Mouse (Mus musculus) heart, embryonic 13.5 days (tissue): ENCODE measurements around the gene Olfr46. TPM values are rescaled to one million over a fixed set of nuclear protein-coding genes. Genes with fewer than 3 reads are reported as not detected.
"Not testable (repeated sequence)": the region's sequence is repeated elsewhere in the genome, so short reads cannot be mapped to it uniquely, and the experiment has no call there.

ENCODE experiments used
- ATAC-seq: fragments of 200-750 bp; cut with Nextera tagmentation; 2 replicates; pipeline ENCODE4 v1.8.0; 2017; ENCODE audit warnings: moderate TSS enrichment; ENCODE audit not compliant: insufficient number of reproducible peaks, low FRiP score, low TSS enrichment; ENCODE audit errors: extremely low read depth
- H3K27ac ChIP-seq: fragments of 300-500 bp; sonication (generic); replicated peaks from 2 replicates; pipeline ENCODE4 v1.5.1; 2015; ENCODE audit warnings: moderate library complexity, mild to moderate bottlenecking, inconsistent platforms
- H3K27me3 ChIP-seq: fragments of 300-500 bp; sonication (generic); replicated peaks from 2 replicates; pipeline ENCODE4 v1.6.1; 2015; ENCODE audit warnings: mild to moderate bottlenecking, inconsistent platforms
- H3K36me3 ChIP-seq: fragments of 300-500 bp; sonication (generic); 2 replicates; pipeline ENCODE4 v1.6.1; 2015; ENCODE audit warnings: mild to moderate bottlenecking, inconsistent platforms
- H3K4me1 ChIP-seq: fragments of 300-500 bp; sonication (generic); 2 replicates; pipeline ENCODE4 v1.6.1; 2015; ENCODE audit warnings: inconsistent platforms
- H3K4me2 ChIP-seq: fragments of 300-500 bp; sonication (generic); 2 replicates; pipeline ENCODE4 v1.6.1; 2015; ENCODE audit warnings: inconsistent platforms, mild to moderate bottlenecking, moderate library complexity
- H3K4me3 ChIP-seq: fragments of 300-500 bp; sonication (generic); 2 replicates; pipeline ENCODE4 v1.5.1; 2015; ENCODE audit warnings: moderate library complexity, mild to moderate bottlenecking, inconsistent platforms
- H3K9ac ChIP-seq: fragments of 300-500 bp; sonication (generic); 2 replicates; pipeline ENCODE4 v1.6.1; 2015; ENCODE audit warnings: inconsistent platforms, mild to moderate bottlenecking, moderate library complexity
- H3K9me3 ChIP-seq: fragments of 300-500 bp; sonication (generic); 2 replicates; pipeline ENCODE4 v1.6.1; 2016; ENCODE audit warnings: inconsistent platforms
- WGBS: fragments of 180-500 bp; shearing (Covaris S2); methylation state at CpG from one replicate; pipeline ENCODE4 v1.1.7; 2015; ENCODE audit warnings: mixed read lengths; 5-methylcytosine and 5-hydroxymethylcytosine counted together
- polyA plus RNA-seq: library from polyadenylated mRNA; unstranded; fragments of >200 nt; fragmentation: Nextera tagmentation; extraction: Ambion mirVana; gene quantifications from 2 replicates; pipeline ENCODE4 v1.2.1, GENCODE M21; 2015

Olfr46 gene
- not detected in 2 replicates for polyA plus RNA-seq

DNA sequence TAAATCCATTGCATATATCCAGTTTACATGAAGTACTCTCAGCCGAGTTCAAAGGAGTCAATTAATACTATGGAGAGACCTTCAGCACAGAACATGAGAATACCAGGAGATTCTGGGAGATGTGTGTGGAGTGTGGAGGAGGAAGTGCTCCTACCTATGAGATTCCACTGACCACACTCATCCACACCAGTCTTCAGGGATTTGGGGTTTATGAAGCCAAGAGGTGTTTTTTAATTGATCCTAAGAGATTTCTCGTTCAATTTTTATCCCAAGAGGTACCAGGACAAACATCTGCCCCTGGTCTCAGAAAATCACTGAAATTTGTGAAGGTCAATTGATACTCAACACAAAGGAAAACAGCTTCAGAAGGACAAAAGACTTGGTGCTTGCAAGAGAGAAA, at the start of gene Olfr46:
Gene Olfr46, plus strand, starts transcription at position 301 of the 400 bp plus-strand sequence.
- H3K27ac ChIP-seq, H3K27me3 ChIP-seq, H3K9ac ChIP-seq, H3K9me3 ChIP-seq, ATAC-seq, H3K4me3 ChIP-seq, H3K4me1 ChIP-seq, H3K36me3 ChIP-seq, H3K4me2 ChIP-seq: not testable (repeated sequence)
- WGBS: 61% methylated on average over 2 of the region's 2 CpGs

DNA sequence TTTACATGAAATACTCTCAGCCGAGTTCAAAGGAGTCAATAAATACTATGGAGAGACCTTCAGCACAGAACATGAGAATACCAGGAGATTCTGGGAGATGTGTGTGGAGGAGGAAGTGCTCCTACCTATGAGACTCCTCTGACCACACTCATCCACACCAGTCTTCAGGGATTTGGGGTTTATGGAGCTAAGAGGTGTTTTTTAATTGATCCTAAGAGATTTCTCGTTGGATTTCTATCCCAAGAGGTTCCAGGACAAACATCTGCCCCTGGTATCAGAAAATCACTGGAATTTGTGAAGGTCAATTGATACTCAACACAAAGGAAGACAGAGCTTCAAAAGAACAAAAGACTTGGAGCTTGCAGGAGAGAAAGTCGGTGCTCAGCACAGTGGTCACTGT, 33.5 kb upstream of the Olfr46 start, which contains the start of gene Olfr538:
Gene Olfr538, plus strand, starts transcription at position 301 of the 400 bp plus-strand sequence.
- ATAC-seq: no peak
- no peak within 1 kb of the TSS for H3K27ac ChIP-seq
- peaks cover 15% of the 10 kb centered on the region; the same call in 1 of the 2 replicates for H3K9me3 ChIP-seq
- no peak within 1 kb of the TSS for H3K4me2 ChIP-seq
- H3K4me1 ChIP-seq: no peaks in the 10 kb centered on the region
- no peak within 1 kb of the TSS for H3K4me3 ChIP-seq
- no peaks in the 10 kb centered on the region for H3K36me3 ChIP-seq
- H3K9ac ChIP-seq: no peak within 1 kb of the TSS
- 64% methylated on average over 3 of the region's 3 CpGs for WGBS
- H3K27me3 ChIP-seq: no peaks in the 10 kb centered on the region

- not testable (repeated sequence) for H3K9me3 ChIP-seq, H3K27me3 ChIP-seq, H3K4me2 ChIP-seq, H3K4me3 ChIP-seq, H3K9ac ChIP-seq, ATAC-seq, H3K36me3 ChIP-seq, H3K4me1 ChIP-seq, H3K27ac ChIP-seq
- 52% methylated on average over 3 of the region's 3 CpGs for WGBS
Observed at GRCm38 (mm10) chr7:140628670-140629069, 27.6 kb downstream of the Olfr46 start, which contains the start of gene Olfr61. TSS of gene Olfr61 (plus strand) at chr7:140628970.

- 59% methylated on average over 1 of the region's 1 CpGs for WGBS
- no peak for ATAC-seq
- H3K36me3 ChIP-seq: no peaks in the 10 kb centered on the region
- no peaks in the 10 kb centered on the region for H3K4me1 ChIP-seq
- H3K4me3 ChIP-seq: no peak overlapping the region
- H3K9me3 ChIP-seq: no peaks in the 10 kb centered on the region
- H3K27ac ChIP-seq: no peak overlapping the region
- H3K4me2 ChIP-seq: no peak overlapping the region
- no peaks in the 10 kb centered on the region for H3K27me3 ChIP-seq
- H3K9ac ChIP-seq: no peak overlapping the region
Observed at GRCm38 (mm10) chr7:140630559-140630958, 29.5 kb downstream of the Olfr46 start.

DNA sequence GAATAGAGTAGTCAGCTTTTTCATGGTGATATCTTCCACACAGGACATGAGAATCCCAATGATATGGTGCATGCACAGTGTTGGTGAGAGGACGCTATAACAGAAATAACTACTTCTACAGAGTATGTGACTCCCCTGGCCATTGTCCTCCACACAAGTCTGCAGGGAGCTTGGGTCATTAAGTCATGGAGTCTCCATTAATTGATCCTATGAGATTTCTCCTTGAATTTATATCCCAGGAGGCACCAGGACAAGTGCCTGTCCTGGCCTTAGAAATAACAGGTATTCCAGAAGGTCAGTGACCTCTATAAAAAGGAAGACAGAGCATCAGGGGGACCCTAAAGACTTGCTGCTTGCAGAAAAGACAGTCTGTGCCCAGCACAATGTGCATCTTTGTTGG, 45.1 kb downstream of the Olfr46 start, which contains the start of gene Olfr53:
Gene Olfr53, plus strand, starts transcription at position 301 of the 400 bp plus-strand sequence.
- H3K4me3 ChIP-seq: no peak within 1 kb of the TSS
- WGBS: 76% methylated on average over 1 of the region's 1 CpGs
- no peak within 1 kb of the TSS for H3K27ac ChIP-seq
- no peak within 1 kb of the TSS for H3K9ac ChIP-seq
- H3K4me2 ChIP-seq: no peak within 1 kb of the TSS
- no peaks in the 10 kb centered on the region for H3K27me3 ChIP-seq
- no peaks in the 10 kb centered on the region for H3K4me1 ChIP-seq
- no peaks in the 10 kb centered on the region for H3K36me3 ChIP-seq
- no peaks in the 10 kb centered on the region; the same call in 1 of the 2 replicates for H3K9me3 ChIP-seq
- ATAC-seq: no peak

- H3K4me1 ChIP-seq: no peaks in the 10 kb centered on the region
- no peaks in the 10 kb centered on the region for H3K36me3 ChIP-seq
- H3K9me3 ChIP-seq: no peaks in the 10 kb centered on the region
- no peak within 1 kb of the TSS for H3K27ac ChIP-seq
- no peaks in the 10 kb centered on the region for H3K27me3 ChIP-seq
- no peak for ATAC-seq
- 60% methylated on average over 4 of the region's 4 CpGs for WGBS
- H3K4me2 ChIP-seq: no peak within 1 kb of the TSS
- H3K9ac ChIP-seq: no peak within 1 kb of the TSS
- no peak within 1 kb of the TSS for H3K4me3 ChIP-seq
Observed at GRCm38 (mm10) chr7:140659630-140660029, 58.6 kb downstream of the Olfr46 start, which contains the start of gene Olfr539. TSS of gene Olfr539 (plus strand) at chr7:140659930.

Other genes with a start within 250 kb of the Olfr46 start
- not detected in 2 replicates for gene Olfr60, start 239.6 kb upstream of the Olfr46 start, polyA plus RNA-seq
- not detected in 2 replicates for gene Olfr530, start 224.9 kb upstream of the Olfr46 start, polyA plus RNA-seq
- not detected in 2 replicates for gene Olfr531, start 198.4 kb upstream of the Olfr46 start, polyA plus RNA-seq
- not detected in 2 replicates for gene Olfr532, start 179.6 kb upstream of the Olfr46 start, polyA plus RNA-seq
- gene Olfr533, start 137.9 kb upstream of the Olfr46 start, polyA plus RNA-seq: not detected in 2 replicates
- not detected in 2 replicates for gene Olfr535, start 117.1 kb upstream of the Olfr46 start, polyA plus RNA-seq
- gene Olfr536, start 93.9 kb upstream of the Olfr46 start, polyA plus RNA-seq: not detected in 2 replicates
- gene Olfr538, start 33.4 kb upstream of the Olfr46 start, polyA plus RNA-seq: not detected in 2 replicates
- gene Olfr61, start 27.7 kb downstream of the Olfr46 start, polyA plus RNA-seq: not detected in 2 replicates
- gene Olfr53, start 45.2 kb downstream of the Olfr46 start, polyA plus RNA-seq: not detected in 2 replicates
- gene Olfr539, start 58.7 kb downstream of the Olfr46 start, polyA plus RNA-seq: not detected in 2 replicates
- gene Olfr45, start 80.7 kb downstream of the Olfr46 start, polyA plus RNA-seq: not detected in 2 replicates
- gene Olfr541, start 96.0 kb downstream of the Olfr46 start, polyA plus RNA-seq: not detected in 2 replicates
- not detected in 2 replicates for gene Cyp2e1, start 162.5 kb downstream of the Olfr46 start, polyA plus RNA-seq
- gene Syce1, start 186.6 kb downstream of the Olfr46 start, polyA plus RNA-seq: 0.23 and 0.29 TPM in 2 replicates
- gene Zfp941, start 220.9 kb downstream of the Olfr46 start, polyA plus RNA-seq: 0.66 and 0.90 TPM in 2 replicates
- gene Urah, start 233.7 kb downstream of the Olfr46 start, polyA plus RNA-seq: 0.24 and 0.90 TPM in 2 replicates
- not detected in 2 replicates for gene Scgb1c1, start 244.3 kb downstream of the Olfr46 start, polyA plus RNA-seq
- 0.09 TPM in 1 of 2 replicates, not detected in the other for gene Odf3, start 246.5 kb downstream of the Olfr46 start, polyA plus RNA-seq